Mouse (Mus musculus): ENCODE measurements around the gene Rab7b. TPM values are rescaled to one million over a fixed set of nuclear protein-coding genes. Genes with fewer than 3 reads are reported as not detected.

The Rab7b gene
- 1 to 10 TPM; 4.0 to 4.4 TPM for total RNA-seq (2021)

DNA sequence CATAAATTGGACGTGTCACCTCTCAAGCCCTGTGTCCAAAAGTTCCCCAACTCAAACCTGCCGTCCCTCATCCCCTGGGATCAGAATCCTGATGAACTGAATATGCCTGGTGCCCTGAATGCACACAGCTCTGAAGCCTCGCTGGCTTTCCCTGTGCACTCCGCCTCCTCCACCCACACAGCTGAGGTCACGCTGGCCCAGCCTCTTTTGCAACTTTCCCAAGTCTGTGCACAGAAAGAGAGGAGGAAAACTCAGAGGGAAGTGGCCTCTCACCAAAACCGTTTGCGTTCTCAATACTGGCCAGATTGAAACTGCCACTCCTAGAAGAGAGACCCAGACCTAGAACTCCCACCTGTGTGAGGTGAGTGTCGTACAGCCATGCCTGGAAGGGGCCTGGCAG lies at the start of gene Rab7b:
Rab7b (plus strand) TSS at position 221 of the 400 bp plus-strand sequence.
- no peak for DNase-seq (ENCODE audit: extremely low spot score in 1 of 2, low spot score in 1 of 2)

DNA sequence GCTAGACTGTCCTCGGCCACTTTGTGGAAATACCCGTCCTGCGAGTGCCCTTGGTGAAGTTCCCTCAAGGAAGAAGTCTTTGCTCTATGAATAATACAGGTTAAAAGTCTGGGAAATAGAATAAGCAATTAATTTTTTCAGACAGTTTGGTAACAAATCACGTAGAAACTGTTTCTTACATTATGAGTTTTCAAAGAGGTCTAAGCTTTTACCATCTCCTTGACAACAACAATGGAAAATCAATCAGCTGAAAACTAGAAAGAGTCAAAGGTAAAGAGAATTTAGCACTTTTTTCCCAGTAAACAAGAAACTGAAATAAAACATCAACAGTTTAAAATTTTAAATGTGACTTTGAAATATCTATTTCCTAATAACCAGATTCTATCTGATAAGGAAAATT lies 48.4 kb upstream of the Rab7b start:
- DNase-seq (ENCODE audit: extremely low spot score in 1 of 2, low spot score in 1 of 2), result no peak

DNA sequence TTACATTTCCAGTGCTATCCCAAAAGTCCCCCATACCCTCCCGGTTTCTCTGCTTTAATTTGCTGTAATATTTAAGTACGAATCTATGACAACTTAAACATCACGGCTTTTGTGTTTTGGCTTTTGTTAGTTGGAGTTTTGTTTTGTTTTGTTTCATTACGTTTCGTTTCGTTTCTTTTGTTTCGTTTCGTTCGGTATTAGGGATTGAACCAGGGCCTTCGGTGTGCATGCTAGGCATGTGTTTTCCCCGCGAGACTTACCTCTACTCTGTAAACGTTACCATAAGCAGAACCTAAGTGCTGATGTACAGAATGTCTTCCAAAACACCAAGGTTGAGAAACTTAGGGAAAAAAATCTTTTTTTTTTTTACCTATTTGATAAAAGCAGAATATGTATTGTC lies 46.9 kb upstream of the Rab7b start:
- DNase-seq (ENCODE audit: extremely low spot score in 1 of 2, low spot score in 1 of 2), result no peak

DNA sequence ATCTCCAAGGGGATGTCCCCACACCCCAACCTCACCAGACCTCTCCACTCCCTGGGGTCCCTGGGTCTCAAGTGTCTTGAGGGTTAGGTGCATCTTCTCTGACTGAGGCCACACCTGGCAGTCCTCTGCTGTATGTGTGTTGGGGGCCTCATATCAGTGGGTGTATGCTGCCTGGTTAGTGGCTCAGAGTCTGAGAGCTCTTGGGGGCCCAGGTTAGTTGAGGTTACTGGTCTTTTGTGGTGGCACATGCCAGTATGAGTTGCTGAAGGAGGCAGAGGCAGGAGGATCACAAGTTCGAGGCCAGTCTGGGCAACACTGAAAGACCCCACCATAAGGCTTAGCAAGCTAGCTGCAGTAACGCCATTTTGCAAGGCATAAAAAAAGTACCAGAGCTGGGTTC lies 46.2 kb upstream of the Rab7b start:
- no peak for DNase-seq (ENCODE audit: extremely low spot score in 1 of 2, low spot score in 1 of 2)

DNA sequence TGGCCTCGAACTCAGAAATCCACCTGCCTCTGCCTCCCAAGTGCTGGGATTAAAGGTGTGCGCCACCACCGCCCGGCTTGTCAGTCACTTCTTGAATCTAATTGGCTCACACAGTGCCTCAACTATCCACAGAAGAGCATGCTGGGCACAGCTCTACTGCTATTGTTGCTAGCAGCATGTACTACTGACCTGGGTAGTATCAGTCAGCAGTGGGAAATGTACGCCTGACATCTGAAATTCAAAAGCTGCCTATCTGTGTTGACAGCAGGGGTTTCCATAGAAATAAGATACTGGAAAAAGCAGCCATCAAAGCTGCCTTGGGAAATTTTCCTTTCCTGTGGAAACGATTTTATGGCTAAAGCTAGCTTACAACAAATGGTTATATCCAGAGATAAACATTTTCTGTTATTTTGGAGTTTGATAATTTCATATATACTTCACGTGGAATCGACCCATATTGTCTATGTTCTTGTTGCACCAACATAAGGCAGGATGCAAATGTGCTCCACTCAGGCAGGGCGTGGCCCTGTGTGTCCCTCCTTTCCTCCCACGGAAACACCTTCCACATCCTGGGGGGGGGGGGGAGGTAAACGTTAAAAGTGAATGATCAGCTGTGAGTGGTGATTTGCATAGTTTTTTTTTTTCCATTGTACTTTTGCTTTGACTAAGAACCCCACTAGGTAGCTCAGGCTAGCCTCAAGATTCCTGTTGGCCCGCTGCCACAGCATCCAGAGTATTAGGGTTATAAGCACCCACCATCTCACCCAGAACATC lies 35.6 kb upstream of the Rab7b start:
- no peak for DNase-seq (ENCODE audit: extremely low spot score in 1 of 2, low spot score in 1 of 2)

DNA sequence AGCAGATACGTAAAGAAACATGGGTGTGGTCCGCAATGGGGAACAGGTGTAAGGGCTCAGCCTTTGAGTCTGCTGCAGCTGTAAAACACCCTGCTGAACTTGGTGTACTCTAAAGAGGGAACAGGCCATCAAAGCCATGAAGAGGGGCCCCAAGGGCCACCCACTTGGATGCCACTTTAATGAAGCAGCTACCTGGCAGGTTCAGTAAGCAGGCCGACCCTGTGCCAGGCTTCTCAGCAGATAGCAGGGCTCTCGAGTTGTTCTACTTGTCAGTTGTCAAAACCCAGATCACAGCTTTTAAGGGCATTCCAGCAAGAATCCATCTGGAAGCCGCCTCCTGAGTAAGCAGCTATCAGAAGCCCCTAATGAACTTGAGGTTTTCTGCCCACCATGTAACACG lies 32.9 kb upstream of the Rab7b start:
- DNase-seq (ENCODE audit: extremely low spot score in 1 of 2, low spot score in 1 of 2), result no peak

DNA sequence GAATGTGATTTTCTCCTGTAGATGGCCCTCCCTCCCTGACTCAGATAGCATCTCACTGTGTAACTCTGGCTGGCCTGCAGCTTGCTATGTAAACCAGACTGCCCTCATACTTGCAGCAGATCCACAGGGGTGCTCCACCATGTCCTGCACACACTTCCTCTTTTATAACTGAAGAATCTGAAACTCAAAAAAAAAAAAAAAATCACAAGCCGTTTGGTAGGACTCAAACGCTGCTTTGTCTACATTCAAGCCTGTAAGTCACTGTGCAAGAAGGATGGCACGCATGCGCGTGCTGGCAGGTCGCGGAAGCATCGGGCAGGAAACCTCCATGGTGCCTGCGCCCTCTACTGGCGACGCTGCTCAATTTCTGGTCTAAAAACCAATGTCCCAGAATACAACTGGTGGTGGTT lies 30.5 kb upstream of the Rab7b start:
- DNase-seq (ENCODE audit: extremely low spot score in 1 of 2, low spot score in 1 of 2), result peak; percentile 85 to 92

DNA sequence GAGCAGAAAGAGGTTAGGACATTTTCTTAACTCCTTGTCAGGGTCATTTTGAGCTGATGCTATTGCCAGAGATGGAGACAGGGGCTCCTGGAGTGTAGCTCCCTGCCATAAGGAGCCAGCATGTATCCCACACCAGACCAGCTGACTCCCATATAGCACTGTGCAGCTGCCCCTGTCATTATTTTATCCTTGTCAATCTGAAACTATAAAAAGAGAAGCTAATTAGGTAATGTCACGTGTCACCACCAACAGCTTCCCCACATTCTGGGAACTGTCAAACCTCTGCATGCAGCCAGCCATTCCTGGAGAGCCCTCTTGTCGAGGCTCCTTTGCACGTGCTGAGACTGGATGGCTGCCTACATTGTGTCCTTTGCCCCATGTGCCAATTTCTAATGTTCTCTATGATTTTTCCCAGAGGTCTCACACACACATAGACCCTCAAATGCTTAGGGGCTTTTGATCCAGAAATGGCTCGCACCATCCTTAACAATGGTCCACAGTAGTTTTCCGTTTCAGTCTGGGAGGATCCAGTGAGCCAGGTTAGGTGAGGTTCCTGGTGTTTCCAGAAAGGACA lies 28.9 kb upstream of the Rab7b start:
- DNase-seq (ENCODE audit: extremely low spot score in 1 of 2, low spot score in 1 of 2), result no peak

DNA sequence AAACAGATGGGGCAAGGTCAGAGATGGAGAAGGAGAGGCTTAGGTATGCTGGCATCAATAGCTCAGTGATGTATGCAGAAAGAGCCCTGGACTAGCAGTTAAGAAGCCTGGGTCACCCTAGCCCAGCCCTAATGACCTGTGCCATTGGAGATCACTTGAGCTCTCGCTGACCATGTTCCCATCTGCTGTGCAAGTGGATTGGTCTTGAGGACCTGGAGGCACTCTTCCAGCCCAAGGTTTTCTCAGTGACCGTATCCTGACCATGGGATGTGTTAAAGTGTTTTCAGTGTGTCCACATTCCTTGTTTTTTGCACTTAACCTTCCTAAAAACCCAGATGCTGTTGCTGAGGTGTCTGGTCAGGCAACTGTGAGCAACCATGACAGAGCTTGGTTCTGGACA lies 28.2 kb upstream of the Rab7b start:
- no peak for DNase-seq (ENCODE audit: extremely low spot score in 1 of 2, low spot score in 1 of 2)

DNA sequence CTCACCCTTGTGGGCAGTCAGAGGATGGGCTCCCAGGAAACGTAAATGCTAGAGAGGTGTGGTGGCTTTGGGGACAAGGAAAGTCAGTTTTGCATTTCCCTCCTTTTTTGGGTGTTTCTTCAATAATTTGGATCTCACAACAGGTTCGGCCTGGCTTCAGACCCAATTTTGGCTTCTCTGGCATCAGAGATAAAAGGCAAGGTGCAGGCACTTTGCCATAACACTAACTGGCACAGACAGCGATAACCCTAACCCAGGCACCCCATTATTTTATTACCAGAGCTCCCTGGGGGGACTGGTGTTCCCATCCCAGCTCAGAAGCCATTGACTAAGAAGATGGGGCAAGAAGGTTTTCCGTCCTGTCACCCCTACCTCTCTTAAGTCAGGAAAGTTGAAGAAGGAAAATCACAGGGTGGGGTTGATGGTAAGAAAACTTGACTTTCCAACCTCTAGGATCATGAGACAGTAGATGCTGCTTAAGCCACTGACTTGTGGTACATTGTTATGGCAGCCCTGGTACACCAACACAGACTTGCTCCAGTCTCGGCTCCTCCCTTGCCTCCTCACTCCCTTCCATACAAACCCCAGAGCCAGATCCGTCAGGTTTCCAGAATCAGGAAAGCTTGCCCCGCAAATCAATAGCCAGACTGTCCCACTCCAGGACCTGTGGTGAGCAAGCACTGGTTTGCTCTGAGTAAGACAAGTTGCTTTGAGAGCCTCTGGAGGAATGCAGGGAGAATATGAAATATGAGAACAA lies 27.6 kb upstream of the Rab7b start:
- DNase-seq (ENCODE audit: extremely low spot score in 1 of 2, low spot score in 1 of 2), result no peak

DNA sequence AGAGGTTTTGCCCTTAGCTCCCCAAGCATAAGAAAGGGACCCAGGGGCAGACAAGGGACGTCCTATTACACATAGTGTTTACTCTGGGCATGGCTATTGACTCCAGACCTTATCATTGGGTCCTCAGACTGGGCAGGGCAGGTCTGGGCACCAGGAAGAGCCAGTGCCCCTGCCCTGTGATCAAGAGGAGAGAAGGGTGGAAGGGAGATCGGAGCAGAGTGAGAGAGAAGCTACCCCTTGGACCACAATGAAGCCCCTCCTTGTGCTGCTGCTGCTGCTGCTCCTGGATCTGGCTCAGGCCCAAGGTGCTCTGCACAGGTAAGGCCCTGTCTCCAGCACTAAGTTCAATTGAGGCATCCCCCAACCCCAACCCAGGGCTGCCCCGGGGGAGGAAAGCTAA lies 26.7 kb upstream of the Rab7b start:
- DNase-seq (ENCODE audit: extremely low spot score in 1 of 2, low spot score in 1 of 2), result no peak

DNA sequence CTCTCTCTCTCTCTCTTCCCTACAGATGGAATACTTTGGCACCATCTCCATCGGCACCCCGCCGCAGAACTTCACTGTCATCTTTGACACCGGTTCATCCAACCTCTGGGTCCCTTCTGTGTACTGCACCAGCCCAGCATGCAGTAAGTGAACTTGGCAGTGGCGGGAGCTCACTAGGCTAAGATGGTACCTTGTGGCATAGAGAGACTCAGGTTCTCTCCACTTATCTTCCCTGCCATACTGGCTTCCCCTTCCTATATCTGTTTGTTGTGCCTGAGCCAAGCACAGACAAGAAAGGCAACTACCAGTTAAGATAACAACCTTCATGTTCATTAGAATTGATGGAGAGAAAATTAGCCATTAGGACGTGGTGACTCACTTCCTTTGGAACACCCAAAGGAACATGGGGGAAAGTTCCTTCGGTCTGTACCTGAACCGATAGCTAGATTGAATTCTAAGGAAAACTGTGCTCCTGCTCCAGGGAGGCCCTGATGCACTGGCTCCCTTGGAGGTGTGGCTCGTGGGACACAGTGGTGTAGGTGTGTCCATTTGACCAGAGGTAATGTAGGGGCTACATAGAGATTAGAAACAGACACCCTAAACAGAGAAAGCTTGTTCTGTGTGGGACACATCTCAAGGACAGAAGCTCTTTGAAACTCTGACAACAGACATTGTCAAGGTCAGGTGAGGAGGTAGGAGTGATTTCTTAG lies 25.1 kb upstream of the Rab7b start:
- DNase-seq (ENCODE audit: extremely low spot score in 1 of 2, low spot score in 1 of 2), result no peak

DNA sequence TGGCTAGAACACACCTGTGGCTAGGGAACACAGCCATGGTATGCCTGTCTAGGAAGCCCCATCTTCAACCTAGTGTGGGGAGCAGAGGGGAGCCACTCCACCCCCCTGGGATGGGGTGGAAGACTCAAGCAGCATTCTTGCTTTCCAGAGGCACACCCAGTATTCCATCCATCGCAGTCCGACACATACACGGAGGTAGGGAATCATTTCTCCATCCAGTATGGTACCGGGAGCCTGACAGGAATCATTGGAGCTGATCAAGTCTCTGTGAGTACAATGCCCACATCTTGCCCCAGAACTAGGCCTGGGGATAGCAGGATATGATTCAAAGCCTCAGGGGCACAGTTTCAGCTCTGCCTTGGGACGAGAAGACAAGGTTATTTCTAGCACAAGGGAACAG lies 24.4 kb upstream of the Rab7b start:
- DNase-seq (ENCODE audit: extremely low spot score in 1 of 2, low spot score in 1 of 2), result no peak

DNA sequence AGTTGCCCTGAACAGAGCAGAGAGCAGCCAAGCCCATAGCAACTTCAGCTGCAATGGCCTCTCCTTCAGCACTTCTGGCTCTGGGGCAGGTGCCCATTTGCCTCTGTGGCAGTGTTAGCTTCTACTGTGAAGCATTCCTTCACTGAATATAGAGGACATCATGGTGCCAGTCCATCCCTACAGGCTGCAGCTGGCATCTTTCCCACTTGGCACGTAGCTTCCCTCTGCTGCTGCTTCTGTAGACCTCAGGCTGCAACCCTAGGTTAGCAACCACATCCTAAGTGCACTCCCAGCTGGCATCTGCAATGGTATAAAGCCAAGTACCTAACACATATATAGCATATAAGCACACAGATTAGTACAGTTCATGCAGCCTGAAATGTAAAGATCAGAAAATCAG lies 22.6 kb upstream of the Rab7b start:
- DNase-seq (ENCODE audit: extremely low spot score in 1 of 2, low spot score in 1 of 2), result no peak

DNA sequence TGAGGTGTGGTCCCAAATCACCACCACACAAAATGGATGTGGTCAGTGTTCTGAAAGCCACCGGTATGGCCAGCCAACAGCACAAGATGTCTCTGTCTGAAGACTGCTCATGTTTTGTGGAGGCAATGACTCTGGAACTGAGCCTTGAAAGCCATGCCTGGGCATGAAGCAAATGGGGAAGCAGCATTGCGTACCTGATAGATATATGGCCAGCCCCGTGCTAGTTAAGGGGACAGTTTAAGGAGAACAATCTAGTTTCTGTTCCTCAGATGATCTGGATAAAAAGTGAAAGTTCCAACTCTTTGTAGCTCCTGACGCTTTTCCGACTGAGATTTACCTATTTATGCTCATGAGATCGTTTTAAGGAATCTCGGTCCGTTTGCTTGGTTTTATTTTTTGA lies 17.4 kb upstream of the Rab7b start:
- no peak for DNase-seq (ENCODE audit: extremely low spot score in 1 of 2, low spot score in 1 of 2)

DNA sequence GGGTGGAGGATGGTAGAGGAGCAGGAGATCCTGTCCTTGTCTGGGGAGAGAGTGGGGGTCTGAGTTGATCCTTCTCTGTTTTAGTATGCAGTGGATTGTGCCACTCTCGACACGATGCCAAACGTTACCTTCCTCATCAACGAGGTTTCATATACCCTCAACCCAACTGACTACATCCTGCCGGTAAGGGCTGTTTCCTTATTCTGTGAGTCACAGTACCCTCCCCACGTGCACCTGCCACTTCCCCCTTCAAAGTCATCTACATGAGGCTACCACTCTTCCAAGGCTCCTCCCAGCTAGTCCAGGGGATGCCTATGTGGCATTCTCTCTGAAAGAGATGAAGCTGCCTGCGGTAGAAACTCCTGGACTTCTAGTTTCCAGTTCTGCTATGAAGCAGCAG lies 16.1 kb upstream of the Rab7b start:
- no peak for DNase-seq (ENCODE audit: extremely low spot score in 1 of 2, low spot score in 1 of 2)

DNA sequence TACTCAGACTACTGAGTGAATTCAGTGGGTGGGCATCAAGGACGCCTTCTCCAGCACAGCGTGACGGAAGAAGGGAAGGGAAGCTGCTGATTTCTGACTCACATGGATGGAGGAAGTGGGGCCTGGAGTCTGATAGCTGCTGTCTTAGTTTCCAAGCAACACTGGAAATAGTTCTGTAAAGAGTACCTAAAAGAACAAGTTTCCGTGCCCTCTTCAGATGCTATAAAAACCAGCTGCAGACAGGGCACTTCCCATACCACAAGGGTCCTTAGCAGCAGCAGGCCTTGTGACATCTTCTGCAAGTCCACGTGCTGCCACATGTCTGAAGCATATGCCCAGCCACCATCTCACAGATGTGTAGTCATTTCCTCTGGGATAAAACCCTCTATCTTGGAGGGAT lies 8.9 kb upstream of the Rab7b start:
- DNase-seq (ENCODE audit: extremely low spot score in 1 of 2, low spot score in 1 of 2), result no peak

DNA sequence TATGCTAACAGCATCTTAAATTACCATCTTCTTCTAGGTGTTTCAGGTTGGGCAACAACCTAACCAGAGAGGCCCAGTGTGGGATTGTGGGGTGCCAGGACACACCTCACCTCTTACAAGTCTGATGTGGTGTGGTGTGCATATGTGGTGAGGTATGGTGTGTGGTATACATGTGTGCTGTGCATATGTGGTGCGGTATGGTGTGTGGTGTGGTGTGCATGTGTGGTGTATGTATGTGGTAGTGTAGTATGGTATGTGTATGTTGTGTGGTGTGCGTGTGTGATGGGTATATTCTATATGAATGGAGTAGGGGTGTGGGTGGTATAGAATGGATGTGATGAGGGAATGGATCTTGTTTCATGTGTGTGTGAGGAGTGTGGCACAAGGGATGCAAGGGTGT lies 756 bp upstream of the Rab7b start:
- DNase-seq (ENCODE audit: extremely low spot score in 1 of 2, low spot score in 1 of 2), result no peak

DNA sequence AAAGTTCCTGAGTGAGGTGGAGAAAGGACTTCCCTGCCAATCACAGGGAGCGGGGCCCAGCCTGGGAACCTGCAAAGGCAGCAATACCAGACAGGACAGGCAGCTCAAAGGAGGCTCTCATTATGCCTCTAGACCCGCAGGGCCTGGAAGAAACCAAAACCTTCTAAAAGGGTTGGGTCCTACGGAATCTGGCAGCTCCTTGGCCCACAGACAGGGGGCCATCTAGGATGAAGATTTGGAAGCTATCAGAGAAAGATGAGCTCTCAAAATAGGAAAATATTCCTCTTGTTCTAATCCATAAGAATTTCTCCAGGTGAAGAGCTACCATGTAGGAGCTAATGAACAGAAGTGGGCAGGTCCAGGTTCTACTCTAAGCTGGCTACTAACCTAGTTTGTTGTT lies 521 bp downstream of the Rab7b start:
- no peak for DNase-seq (ENCODE audit: extremely low spot score in 1 of 2, low spot score in 1 of 2)

DNA sequence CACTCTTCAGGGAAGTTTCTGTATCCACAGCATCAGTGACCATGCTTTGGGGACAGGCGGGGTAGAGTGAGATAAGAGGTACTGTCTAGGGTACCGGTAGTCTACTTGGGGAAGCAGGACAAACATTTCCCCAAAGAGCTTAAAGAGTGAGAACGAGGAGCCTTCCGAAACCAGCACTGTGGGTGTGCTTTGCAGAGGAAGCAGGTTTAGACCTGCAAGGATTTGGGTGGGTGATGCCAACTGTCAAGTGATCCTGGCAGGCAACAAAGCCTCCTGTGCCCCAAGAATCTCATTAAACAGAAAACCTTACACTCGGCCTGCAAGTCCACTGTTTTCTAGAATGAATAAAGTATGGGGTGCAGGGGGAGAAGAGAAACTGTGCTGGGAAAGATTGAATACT lies 1.4 kb downstream of the Rab7b start:
- no peak for DNase-seq (ENCODE audit: extremely low spot score in 1 of 2, low spot score in 1 of 2)

DNA sequence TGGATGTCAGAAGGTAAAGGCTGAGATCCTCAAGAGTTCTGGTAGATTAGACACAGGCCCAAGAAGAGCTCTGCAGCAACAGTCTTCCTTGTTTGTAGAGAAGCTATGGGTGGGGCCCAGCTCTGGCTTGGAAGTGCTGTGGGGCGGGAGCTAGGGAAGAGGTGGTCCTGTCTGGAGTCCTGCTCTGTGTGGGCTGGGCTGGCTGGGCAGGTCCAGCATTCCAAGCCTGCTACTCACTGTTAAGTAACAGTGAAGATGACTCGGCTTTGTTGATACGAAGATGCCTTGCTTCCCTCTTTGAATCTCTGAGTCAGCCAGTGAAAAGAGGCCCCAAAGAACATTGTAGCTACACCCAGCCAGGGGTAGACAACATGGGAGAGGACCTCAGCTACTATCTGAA lies 1.9 kb downstream of the Rab7b start:
- no peak for DNase-seq (ENCODE audit: extremely low spot score in 1 of 2, low spot score in 1 of 2)

All from layer of hippocampus, postnatal 25 days (tissue).